Mouse (Mus musculus): Measurements from ENCODE around the gene Lgi1. TPM values are rescaled to one million over a fixed set of nuclear protein-coding genes. Genes with fewer than 3 reads are reported as not detected.

Lgi1 gene
- total RNA-seq, 2 experiments from 2014 or later: 0.32 to 0.41 TPM

DNA sequence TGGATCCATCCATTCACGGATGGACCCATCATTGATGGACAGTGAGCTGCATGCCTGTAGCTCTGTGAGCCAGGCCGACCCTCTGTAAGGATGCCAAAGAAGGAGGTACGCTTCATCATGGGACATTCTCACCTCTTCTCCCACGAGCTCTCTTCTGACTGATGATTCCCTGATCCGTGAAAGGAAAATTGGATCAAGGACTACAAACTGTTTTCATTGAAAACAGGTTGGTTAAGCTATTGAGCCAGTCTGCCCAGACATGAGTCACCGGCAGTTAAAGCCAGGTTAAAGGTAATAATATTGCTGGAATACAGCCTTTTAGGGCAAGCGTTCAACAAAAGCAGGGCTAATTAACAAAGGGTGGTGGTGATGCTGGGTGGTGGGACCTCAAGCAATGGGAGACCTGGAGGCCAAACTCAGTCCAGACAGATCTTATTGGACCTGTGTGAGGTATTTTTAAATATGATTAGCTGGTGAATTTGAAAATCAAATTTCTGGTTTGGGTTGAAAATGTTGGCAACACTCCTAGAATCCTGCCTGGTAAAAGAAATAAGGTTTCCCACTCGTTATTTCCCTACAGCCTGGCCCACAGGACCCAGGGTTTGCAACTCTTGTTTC lies 92.0 kb downstream of the Lgi1 start:
- DNase-seq: no peak
- intact Hi-C loops (cut with DNase I): no loop called here

GRCm38 (mm10) chr19:38357956-38358623 lies 93.8 kb downstream of the Lgi1 start:
- DNase-seq: no peak
- intact Hi-C loops (cut with DNase I): no loop called here

DNA sequence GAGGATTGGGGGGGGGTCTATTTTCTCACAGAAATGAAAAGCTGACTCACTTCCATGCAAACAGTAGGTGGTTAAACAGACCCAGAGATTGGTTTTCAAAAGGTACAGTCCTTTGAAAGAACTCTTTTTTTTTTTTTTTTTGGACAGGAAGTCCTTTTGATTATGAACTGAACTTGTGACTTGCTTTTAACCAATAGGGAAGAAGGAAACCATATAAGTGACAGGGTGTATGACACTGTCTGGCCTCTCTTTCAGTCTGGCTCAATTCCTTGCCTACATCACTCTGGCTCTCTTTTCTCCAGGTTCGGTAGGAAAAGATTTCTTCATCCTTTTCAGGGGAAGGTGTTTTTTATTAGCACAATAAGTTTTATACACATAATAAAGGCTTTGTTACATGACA lies 95.0 kb downstream of the Lgi1 start:
- no peak for DNase-seq
- intact Hi-C loops (cut with DNase I): no loop called here

Other genes with a start within 250 kb of the Lgi1 start
- gene Myof, start 221.0 kb upstream of the Lgi1 start, total RNA-seq (2021): 10 to 100 TPM; 14.9 to 15.7 TPM
- 1 to 10 TPM; 7.1 to 7.8 TPM for gene Cep55, start 209.5 kb upstream of the Lgi1 start, total RNA-seq (2021)
- 10 to 100 TPM in 1 of 2 experiments, under 1 TPM in 1; 0.79 to 10.7 TPM for gene Ffar4, start 167.5 kb upstream of the Lgi1 start, total RNA-seq (2021)
- 1 to 10 TPM; 1.8 to 6.2 TPM for gene Rbp4, start 139.3 kb upstream of the Lgi1 start, total RNA-seq (2021)
- not detected for gene Pde6c, start 131.8 kb upstream of the Lgi1 start, total RNA-seq (2021)
- 10 to 100 TPM; 13.3 to 13.6 TPM for gene Fra10ac1, start 40.4 kb upstream of the Lgi1 start, total RNA-seq (2021)
- 1 to 10 TPM; 1.6 to 1.9 TPM for gene Slc35g1, start 131.4 kb downstream of the Lgi1 start, total RNA-seq (2021)
- gene Plce1, start 216.6 kb downstream of the Lgi1 start, total RNA-seq (2021): 10 to 100 TPM; 30.4 to 35.3 TPM

Measured in heart, postnatal 10 days (tissue).